Mouse (Mus musculus): Measurements from ENCODE around the gene Rassf7.

The Rassf7 gene

GRCm38 (mm10) chr7:141215101-141215879 lies at the start of gene Rassf7:
Rassf7 (plus strand) TSS chr7:141215860.
- DNase-seq (ENCODE audit: low spot score): peak; percentile 94

GRCm38 (mm10) chr7:141167901-141168517 lies 47.7 kb upstream of the Rassf7 start:
- DNase-seq (ENCODE audit: low spot score): peak; percentile 42

GRCm38 (mm10) chr7:141168518-141168953 lies 47.1 kb upstream of the Rassf7 start:
- DNase-seq (ENCODE audit: low spot score): peak; percentile 45

- DNase-seq (ENCODE audit: low spot score): no peak
Observed at GRCm38 (mm10) chr7:141169300-141169699, 46.4 kb upstream of the Rassf7 start.

GRCm38 (mm10) chr7:141169866-141170265 lies 45.8 kb upstream of the Rassf7 start:
- no peak for DNase-seq (ENCODE audit: low spot score)

- peak; percentile 95 for DNase-seq (ENCODE audit: low spot score)
Observed at GRCm38 (mm10) chr7:141172116-141173006, 43.3 kb upstream of the Rassf7 start, which contains the start of gene Rnh1. Rnh1 (minus strand) TSS chr7:141172857.

GRCm38 (mm10) chr7:141173323-141173850 lies 42.3 kb upstream of the Rassf7 start:
- DNase-seq (ENCODE audit: low spot score): no peak

- DNase-seq (ENCODE audit: low spot score): no peak
Observed at GRCm38 (mm10) chr7:141175068-141175467, 40.6 kb upstream of the Rassf7 start.

- DNase-seq (ENCODE audit: low spot score): peak; percentile 94
Observed at GRCm38 (mm10) chr7:141176173-141176572, 39.5 kb upstream of the Rassf7 start.

- DNase-seq (ENCODE audit: low spot score): no peak
Observed at GRCm38 (mm10) chr7:141188194-141188593, 27.5 kb upstream of the Rassf7 start.

- DNase-seq (ENCODE audit: low spot score): no peak
Observed at GRCm38 (mm10) chr7:141188733-141189132, 26.9 kb upstream of the Rassf7 start.

GRCm38 (mm10) chr7:141190220-141190619 lies 25.4 kb upstream of the Rassf7 start:
- DNase-seq (ENCODE audit: low spot score): no peak

- no peak for DNase-seq (ENCODE audit: low spot score)
Observed at GRCm38 (mm10) chr7:141191036-141191435, 24.6 kb upstream of the Rassf7 start.

GRCm38 (mm10) chr7:141191796-141192685 lies 23.6 kb upstream of the Rassf7 start:
- DNase-seq (ENCODE audit: low spot score): no peak

- DNase-seq (ENCODE audit: low spot score): no peak
Observed at GRCm38 (mm10) chr7:141192776-141193347, 22.8 kb upstream of the Rassf7 start.

- DNase-seq (ENCODE audit: low spot score): no peak
Observed at GRCm38 (mm10) chr7:141193348-141193856, 22.3 kb upstream of the Rassf7 start.

GRCm38 (mm10) chr7:141193948-141194347 lies 21.7 kb upstream of the Rassf7 start, which contains the start of the genes Hras and Lrrc56:
Hras (minus strand) TSS chr7:141194005.
Lrrc56 (plus strand) TSS chr7:141194157.
- DNase-seq (ENCODE audit: low spot score): peak; percentile 99

- DNase-seq (ENCODE audit: low spot score): no peak
Observed at GRCm38 (mm10) chr7:141194409-141194808, 21.3 kb upstream of the Rassf7 start.

- peak; percentile 93 for DNase-seq (ENCODE audit: low spot score)
Observed at GRCm38 (mm10) chr7:141194830-141195229, 20.8 kb upstream of the Rassf7 start.

GRCm38 (mm10) chr7:141195754-141196153 lies 19.9 kb upstream of the Rassf7 start:
- DNase-seq (ENCODE audit: low spot score): no peak
